Mouse (Mus musculus): ENCODE data around the gene Tmem210.

DNA sequence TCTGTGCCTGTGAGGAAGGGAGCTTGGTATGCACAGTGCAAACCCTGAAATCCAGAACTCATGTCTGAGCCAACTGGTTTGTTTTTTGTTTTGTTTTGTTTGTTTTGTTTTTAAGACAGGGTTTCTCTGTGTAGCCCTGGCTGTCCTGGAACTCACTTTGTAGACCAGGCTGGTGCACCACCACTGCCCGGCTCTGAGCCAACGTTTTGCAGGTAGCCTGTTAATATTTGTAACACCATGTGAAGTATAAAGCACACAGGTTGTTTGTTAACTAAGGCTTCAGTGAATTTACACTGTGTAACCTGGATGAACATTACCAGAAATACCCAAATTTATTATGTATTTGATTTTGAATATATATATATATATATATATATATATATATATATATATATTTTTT is 38.1 kb downstream of the Tmem210 start:
- TF ChIP-seq POLR2A (IDR thresholded peaks at IDR 0.05; ENCODE audit: control insufficient read depth, low read depth, low read length) = no peak
- TF ChIP-seq CTCF (IDR thresholded peaks at IDR 0.05; ENCODE audit: control insufficient read depth, insufficient read depth, insufficient replicate concordance, low read depth, low read length) = no peak

Measured in testis, adult 2 months (tissue).